Mouse (Mus musculus) liver, adult (tissue): ENCODE results near the gene Tsc22d2.
A peak's percentile ranks its signal among the peaks of the same experiment; 100 is the strongest.

Experiments used
- GATA4 ChIP-seq: IDR thresholded peaks from 2 replicates; pipeline ENCODE4 v1.6.1; 2014; ENCODE audit warnings: mild to moderate bottlenecking, low read length; ENCODE audit not compliant: insufficient replicate concordance

Gene Tsc22d2

DNA sequence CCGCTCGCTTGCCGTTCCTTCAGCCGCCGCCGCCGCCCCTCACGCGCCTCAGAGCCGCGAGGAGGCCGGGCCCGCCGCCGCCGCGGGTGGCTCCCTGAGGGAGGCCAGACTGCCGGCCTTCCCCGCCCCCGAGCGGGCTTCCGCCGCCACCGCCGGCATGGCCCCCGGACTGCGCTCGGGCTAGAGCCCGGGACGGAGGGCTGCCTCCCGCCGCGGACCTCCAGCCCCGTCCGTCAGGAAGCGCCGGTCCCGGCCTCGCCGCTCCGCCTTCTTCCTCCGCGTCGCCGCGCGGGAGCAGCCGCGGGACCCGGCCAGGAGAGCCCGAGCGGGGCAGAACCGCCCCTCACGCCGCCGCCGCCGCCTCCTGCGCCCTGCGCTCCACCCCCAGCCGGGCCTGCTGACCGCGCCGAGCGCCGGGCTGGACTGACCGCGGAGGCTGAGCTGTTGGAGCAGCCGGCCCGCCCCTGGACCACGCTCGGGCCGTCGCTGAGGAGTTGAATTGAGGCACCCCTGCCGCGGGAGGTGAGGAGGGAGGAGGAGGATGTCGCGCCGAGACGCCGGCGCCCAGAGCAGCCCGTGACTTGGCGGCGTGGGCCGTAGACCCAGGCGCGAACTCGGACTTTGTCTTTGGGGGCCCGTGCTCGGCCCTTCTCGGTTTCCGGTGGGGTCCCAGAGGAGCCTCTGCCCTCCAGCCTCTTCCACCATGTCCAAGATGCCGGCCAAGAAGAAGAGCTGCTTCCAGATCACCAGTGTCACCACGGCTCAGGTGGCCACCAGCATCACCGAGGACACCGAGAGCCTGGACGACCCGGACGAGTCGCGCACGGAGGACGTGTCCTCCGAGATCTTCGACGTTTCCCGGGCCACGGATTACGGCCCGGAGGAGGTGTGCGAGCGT lies 720 bp downstream of the Tsc22d2 start:
- TF ChIP-seq GATA4 = no peak

DNA sequence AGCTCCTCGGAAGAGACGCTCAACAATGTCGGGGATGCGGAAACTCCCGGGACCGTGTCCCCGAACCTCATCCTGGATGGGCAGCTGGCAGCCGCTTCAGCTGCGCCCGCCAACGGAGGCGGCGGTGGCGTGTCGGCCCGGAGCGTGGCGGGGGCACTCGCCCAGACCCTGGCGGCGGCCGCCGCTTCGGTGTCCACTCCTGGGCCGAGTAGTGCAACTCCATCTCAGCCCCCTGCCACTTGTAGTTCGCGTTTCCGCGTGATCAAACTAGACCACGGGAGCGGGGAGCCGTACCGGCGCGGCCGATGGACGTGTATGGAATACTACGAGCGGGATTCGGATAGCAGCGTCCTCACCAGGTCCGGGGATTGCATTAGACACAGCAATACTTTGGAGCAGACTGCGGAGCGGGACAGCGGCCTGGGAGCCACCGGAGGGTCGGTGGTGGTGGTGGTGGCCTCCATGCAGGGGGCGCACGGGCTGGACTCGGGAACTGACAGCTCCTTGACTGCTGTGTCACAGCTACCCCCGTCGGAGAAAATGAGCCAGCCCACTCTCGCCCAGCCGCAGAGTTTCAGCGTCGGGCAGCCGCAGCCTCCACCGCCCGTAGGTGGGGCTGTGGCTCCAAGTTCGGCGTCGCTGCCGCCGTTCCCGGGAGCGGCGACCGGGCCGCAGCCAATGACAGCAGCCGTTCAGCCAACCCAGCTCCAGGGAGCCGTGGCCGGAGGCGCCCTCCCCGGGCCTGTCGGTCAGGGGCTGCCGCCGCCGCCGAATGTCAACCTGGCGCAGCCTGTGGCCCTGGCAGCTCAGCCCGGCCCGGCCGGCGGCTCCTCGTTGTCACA lies 1.6 kb downstream of the Tsc22d2 start:
- no peak for TF ChIP-seq GATA4

DNA sequence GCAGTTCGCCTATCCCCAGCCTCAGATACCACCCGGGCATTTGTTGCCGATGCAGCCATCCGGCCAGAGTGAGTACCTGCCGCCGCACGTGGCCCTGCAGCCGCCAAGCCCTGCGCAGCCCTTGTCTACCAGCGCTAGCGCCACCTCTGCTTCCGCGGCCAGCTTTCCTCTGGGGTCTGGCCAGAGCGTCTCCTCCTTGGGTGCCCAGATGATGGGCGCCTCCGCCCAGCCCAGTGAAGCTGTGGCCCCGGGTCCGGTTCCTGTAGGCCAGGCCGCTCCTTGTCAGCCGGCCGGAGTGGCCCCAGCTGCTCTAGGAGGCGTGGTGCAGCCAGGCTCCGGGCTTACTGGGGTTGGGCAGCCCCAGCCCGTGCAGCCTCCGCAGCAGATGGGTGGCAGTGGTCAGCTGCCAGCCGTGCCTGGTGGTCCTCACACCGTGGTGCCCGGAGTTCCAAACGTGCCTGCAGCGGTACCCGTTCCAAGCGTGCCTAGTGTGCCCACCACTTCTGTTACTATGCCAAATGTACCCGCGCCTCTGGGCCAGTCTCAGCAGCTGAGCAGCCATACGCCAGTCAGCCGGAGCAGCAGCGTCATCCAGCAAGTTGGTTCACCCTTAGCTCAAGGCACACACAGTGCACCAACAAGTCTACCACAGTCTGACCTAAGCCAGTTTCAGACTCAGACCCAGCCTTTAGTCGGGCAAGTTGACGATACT lies 2.4 kb downstream of the Tsc22d2 start:
- no peak for TF ChIP-seq GATA4

DNA sequence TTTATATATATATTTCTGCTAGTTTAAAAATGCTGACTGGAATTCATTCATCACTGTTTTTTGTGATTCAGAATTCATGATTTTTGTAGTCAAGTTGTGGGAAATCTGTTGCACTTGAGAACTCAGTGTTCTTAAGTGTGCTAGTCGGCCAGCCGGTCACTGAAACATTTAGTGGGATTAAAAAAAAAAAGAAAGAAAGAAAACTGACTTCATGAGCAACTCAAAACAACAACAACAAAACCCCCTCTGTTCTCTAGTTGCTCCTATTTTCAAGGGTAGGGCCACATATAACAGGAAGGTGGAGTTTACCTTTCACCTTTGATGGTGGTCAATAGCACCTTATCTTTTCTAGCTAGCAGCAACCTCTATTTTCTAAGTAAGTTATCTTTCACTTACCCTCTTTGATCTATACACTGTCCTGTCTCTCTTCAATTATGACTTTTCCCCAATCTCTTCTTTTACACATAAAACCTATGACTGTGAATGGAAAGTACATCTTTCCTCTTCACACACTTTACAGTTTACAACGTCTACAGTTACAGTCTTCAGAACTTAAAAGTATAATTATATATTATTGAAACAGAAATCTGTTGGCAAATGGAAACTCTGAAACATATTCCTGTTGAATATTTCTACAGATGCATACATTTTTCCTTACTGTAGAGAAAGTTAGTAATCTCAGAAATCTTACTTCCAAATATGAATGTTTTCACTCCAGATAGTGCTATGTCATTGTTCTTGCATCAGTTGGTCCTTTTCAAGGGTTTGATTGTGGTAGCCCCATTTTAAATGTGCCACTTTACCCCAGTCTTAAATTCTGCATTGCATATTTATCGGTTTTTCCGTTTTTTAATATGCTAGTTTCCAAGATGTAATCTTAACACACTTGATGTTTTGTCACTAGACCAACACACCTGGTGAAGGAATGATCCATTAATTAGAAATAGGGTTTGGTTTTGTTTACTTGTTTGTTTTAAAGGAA lies 4.5 kb downstream of the Tsc22d2 start:
- no peak for TF ChIP-seq GATA4

DNA sequence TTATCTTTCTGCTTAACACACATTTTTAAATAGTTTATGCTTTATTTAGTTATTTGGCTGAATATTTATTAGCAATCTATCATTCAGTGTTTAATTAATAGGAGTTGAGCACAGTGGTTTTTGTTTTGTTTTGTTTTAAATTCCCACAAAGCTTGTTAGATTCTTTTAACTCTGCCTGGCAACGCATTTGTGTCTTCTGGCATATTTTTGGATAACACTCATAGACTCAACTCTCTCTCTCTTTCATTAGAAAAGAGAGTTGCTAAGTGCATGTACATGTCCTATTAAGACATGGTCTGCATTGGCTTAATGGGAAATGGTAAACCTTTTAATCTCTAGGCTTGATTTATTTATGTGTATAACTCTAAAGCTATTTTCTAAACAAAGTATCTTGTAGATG lies 14.3 kb downstream of the Tsc22d2 start:
- TF ChIP-seq GATA4 = no peak

DNA sequence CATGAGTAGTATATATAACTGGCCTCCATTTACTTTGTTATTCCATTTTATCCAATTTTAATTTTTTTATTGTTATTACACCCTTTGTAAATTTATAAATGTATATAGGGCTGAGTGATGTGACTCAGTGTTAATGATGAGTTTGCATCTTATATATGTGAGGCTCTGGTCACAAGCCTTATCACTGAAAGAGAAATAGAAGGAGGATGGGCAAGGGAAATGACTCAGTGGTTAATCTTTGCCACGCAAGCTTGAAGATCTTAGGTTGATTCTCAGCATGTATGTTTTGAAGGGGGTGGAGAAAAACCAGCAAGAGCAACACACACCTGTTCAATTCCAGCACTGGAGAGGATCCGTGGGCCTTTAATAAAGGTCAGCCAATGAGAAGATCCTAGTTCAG lies 19.9 kb downstream of the Tsc22d2 start:
- no peak for TF ChIP-seq GATA4

DNA sequence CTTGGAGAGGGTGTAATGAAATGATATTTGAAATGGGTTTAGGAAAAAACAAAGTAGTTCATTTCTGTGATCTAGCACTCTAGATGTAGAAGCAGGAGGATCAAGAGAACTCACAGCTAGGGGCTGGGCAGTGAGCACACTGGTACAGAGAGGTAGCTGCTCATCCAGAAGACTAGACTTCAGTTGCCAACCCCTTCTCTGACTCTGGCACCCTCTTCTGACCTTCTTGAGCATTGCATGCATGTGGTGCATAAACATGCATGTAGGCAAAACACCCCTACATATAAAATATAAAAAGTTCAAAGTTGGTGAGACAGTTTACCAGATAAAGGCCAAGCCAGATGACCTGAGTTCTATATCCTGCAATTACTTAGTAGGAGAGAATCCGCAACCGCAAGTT lies 33.7 kb downstream of the Tsc22d2 start:
- TF ChIP-seq GATA4 = no peak

DNA sequence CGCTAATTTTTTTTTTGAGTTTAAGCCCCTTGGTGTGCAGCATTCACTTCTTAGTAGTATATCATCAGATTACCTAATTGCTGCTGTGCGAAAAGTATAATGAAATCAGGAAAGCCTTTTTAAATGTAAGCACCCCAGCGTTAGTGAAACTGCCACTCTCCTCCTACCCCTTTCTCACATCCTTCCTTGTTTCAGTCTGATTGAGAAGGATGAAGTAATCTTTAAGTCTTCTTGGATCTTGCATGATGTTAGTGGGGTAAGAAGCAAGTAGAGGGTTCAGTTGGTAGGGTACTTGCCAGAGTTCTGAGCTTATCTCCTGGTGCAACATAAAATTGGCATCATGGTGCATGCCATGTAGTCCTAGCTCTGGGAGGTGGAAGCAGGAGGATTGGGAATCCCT lies 35.0 kb downstream of the Tsc22d2 start:
- no peak for TF ChIP-seq GATA4

DNA sequence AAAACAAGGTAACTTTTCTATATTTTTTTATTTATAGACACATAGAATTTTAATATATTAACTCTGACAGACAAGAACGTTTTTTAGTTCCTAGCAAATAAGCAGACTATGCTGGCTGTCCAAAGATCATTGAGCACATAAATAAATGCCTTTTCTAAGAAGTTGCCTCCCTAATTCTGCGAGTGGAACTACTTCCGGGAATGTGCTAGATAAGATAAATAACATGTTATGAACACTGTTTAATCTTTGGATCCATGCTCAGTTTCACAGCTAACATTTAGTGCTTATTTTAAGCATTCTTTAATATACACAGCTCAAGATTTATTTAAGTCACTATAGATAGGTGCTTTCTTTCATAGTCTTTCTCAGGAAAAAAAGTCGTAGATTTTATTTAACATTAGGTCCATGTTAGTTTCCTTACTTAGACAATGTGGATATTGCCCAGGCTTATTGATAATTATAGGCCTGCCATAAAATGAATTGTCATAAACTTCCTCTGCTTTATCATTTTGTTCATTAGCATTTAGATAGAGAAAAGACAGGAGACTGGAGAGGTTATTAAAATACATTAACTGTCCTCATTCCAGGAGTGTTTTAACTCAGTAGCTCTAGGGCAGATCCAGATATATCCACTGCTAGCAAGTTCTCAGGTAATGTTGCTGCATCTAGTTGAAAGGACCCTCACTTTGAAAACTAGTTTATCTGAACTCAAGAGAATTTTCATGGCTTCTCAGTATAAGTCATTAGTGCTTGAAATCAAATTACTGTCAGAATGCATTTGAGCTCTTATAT lies 40.1 kb downstream of the Tsc22d2 start:
- peak; percentile 20; the same call in 1 of the 2 replicates for TF ChIP-seq GATA4

DNA sequence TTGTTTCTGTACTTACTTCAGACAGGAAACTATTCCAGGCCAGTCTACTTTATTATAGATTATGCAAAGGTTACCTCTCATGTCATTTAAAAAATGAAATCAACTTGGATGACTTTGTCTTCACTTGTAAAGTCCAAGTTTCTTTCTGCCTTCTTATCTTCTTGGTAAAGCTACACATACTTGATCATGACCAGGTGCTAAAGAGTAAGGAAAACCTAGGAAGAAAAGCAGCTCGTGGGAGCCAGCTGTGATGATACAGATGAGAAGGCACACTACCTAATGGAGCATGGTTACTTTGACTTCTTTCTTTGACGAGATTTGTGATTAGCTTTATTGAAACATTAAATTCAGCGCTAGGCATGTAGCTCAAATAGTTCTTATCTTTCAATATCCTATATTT lies 40.7 kb downstream of the Tsc22d2 start:
- no peak for TF ChIP-seq GATA4

DNA sequence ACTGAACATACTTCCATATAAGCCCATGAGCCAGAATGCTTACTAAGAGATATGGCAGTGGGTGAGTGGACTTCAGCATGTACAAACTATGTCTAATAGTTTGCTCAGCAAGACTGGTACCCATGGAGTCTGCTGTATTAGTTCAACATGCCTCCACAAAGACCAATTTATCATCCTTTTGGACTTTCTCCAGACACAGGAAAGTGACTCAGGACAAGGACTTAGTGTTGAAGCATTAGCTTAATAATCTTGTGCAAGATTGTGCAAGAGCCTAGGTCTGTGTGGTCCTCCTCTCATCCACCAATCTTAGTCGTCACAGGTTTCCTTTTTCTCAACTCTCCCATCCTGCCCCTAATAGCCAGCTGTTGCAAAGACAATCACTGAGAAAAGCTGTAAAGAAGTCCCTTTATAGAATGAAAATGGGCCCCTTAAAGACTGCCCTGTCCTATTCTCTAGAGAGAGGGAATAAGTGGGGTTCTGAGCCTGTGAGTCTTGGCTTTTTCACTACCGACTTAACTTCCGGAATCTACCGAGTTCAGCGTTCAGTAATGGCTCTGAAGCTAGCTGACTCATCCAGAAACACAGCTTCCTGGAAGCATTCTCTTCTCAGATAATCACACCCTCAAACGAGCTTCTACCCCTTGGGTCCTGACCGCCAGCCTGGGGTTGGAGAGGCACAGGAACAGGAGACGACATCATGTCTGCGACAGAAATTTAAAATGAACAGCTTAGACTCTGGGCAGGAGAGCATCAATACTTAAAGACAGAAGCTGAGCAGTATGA lies 55.3 kb downstream of the Tsc22d2 start:
- no peak for TF ChIP-seq GATA4

DNA sequence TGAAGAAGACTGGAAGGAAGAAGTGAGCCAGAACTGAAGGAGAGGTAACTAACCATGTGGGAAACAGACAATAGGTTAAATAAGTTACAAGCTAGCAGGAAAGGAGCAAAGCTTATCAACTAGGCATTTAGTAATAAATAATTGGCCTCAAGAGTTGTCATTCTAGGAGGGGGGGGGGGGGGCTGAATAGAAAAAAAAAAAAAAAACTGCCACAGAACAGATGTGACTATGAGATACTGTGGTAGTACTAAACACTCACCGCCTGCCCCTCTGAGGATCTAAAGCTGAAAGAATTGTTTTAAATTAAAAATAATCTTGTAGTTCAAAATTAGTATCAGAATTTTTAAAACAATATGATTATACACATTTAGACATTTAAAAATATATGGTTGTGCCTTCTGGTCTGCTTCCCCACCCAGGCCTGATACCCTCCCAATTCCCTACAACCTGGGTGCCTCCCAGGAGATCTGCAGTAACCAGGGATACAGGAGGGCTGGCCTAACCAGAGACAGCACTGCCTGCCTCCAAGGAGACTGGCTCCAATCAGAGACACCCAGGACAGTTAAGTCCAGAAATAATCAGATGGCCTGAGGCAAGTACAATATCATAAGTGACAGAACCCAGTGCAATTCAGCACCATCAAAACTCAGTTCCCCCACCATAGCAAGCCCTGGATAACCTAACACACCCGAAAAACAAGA lies 64.4 kb downstream of the Tsc22d2 start:
- no peak for TF ChIP-seq GATA4
